Mouse (Mus musculus): ENCODE measurements around the gene Fam102a. TPM values are rescaled to one million over a fixed set of nuclear protein-coding genes. Genes with fewer than 3 reads are reported as not detected.

Gene Fam102a
- polyA plus RNA-seq, 1 experiment from 2014 or later = 12.3 TPM

- peaks cover 13% of the 10 kb centered on the region for H3K4me1 ChIP-seq
- peaks cover 11% of the 10 kb centered on the region for H3K9me3 ChIP-seq
- 70% methylated on average over 5 of the region's 5 CpGs for WGBS
- H3K36me3 ChIP-seq (replicated peaks) = peaks cover 3% of the 10 kb centered on the region; the same call in 1 of the 2 replicates
- H3K27ac ChIP-seq (replicated peaks) = 0 out of 2 replicates have a peak overlapping the region, but pooled peaks have one; percentile 41
- no peak for DNase-seq (ENCODE audit: low spot score)
- H3K4me3 ChIP-seq = no peak overlapping the region
- H3K27me3 ChIP-seq (replicated peaks; ENCODE audit: low read depth, poor library complexity, severe bottlenecking) = no peaks in the 10 kb centered on the region
Observed at GRCm38 (mm10) chr2:32501754-32502324, 33.3 kb upstream of the Fam102a start.

GRCm38 (mm10) chr2:32502843-32503242 is 32.3 kb upstream of the Fam102a start:
- H3K27ac ChIP-seq (replicated peaks) = 0 out of 2 replicates have a peak overlapping the region, but pooled peaks have one; percentile 44
- H3K36me3 ChIP-seq (replicated peaks) = peaks cover 3% of the 10 kb centered on the region; the same call in 1 of the 2 replicates
- peaks cover 11% of the 10 kb centered on the region for H3K9me3 ChIP-seq
- H3K4me1 ChIP-seq = peaks cover 23% of the 10 kb centered on the region
- DNase-seq (ENCODE audit: low spot score) = no peak
- no peaks in the 10 kb centered on the region for H3K27me3 ChIP-seq (replicated peaks; ENCODE audit: low read depth, poor library complexity, severe bottlenecking)
- WGBS = 90% methylated on average over 12 of the region's 12 CpGs
- H3K4me3 ChIP-seq = no peak overlapping the region

- Histone ChIP-seq H3K27ac (replicated peaks) (peak overlapping the region; percentile 44; the same call in 1 of the 2 replicates), H3K9me3 (peaks cover 8% of the 10 kb centered on the region), H3K36me3 (replicated peaks) (peaks cover 3% of the 10 kb centered on the region; the same call in 1 of the 2 replicates), H3K4me1 (peaks cover 29% of the 10 kb centered on the region), H3K4me3 (no peak overlapping the region), H3K27me3 (replicated peaks; ENCODE audit: low read depth, poor library complexity, severe bottlenecking) (no peaks in the 10 kb centered on the region)
- DNase-seq (ENCODE audit: low spot score) = no peak
- 58% methylated on average over 3 of the region's 3 CpGs for WGBS
Observed at GRCm38 (mm10) chr2:32503588-32503987, 31.5 kb upstream of the Fam102a start.

- peaks cover 47% of the 10 kb centered on the region for H3K4me1 ChIP-seq
- peaks cover 5% of the 10 kb centered on the region; the same call in 1 of the 2 replicates for H3K9me3 ChIP-seq
- DNase-seq (ENCODE audit: low spot score) = no peak
- H3K27ac ChIP-seq (replicated peaks) = no peak overlapping the region
- no peak overlapping the region for H3K4me3 ChIP-seq
- no peaks in the 10 kb centered on the region for H3K27me3 ChIP-seq (replicated peaks; ENCODE audit: low read depth, poor library complexity, severe bottlenecking)
- 95% methylated on average over 2 of the region's 2 CpGs for WGBS
- peaks cover 3% of the 10 kb centered on the region; the same call in 1 of the 2 replicates for H3K36me3 ChIP-seq (replicated peaks)
Observed at GRCm38 (mm10) chr2:32505536-32505935, 29.6 kb upstream of the Fam102a start.

- Histone ChIP-seq H3K36me3 (replicated peaks) (peaks cover 3% of the 10 kb centered on the region; the same call in 1 of the 2 replicates), H3K4me1 (peaks cover 43% of the 10 kb centered on the region), H3K27ac (replicated peaks) (0 out of 2 replicates have a peak overlapping the region, but pooled peaks have one; percentile 12), H3K4me3 (no peak overlapping the region), H3K9me3 (peaks cover 5% of the 10 kb centered on the region; the same call in 1 of the 2 replicates), H3K27me3 (replicated peaks; ENCODE audit: low read depth, poor library complexity, severe bottlenecking) (no peaks in the 10 kb centered on the region)
- 70% methylated on average over 22 of the region's 22 CpGs for WGBS
- DNase-seq (ENCODE audit: low spot score) = no peak
Observed at GRCm38 (mm10) chr2:32506673-32507668, 28.2 kb upstream of the Fam102a start.

GRCm38 (mm10) chr2:32507906-32508305 is 27.2 kb upstream of the Fam102a start:
- H3K9me3 ChIP-seq = peaks cover 5% of the 10 kb centered on the region; the same call in 1 of the 2 replicates
- WGBS = 75% methylated on average over 9 of the region's 9 CpGs
- no peaks in the 10 kb centered on the region for H3K27me3 ChIP-seq (replicated peaks; ENCODE audit: low read depth, poor library complexity, severe bottlenecking)
- DNase-seq (ENCODE audit: low spot score) = no peak
- no peak overlapping the region for H3K4me3 ChIP-seq
- peaks cover 3% of the 10 kb centered on the region; the same call in 1 of the 2 replicates for H3K36me3 ChIP-seq (replicated peaks)
- H3K27ac ChIP-seq (replicated peaks) = peak overlapping the region; percentile 59
- H3K4me1 ChIP-seq = peaks cover 42% of the 10 kb centered on the region

- Histone ChIP-seq H3K9me3 (peaks cover 5% of the 10 kb centered on the region; the same call in 1 of the 2 replicates), H3K4me3 (peak overlapping the region; percentile 32; the same call in 1 of the 2 replicates), H3K27me3 (replicated peaks; ENCODE audit: low read depth, poor library complexity, severe bottlenecking) (no peaks in the 10 kb centered on the region), H3K27ac (replicated peaks) (peak overlapping the region; percentile 89), H3K4me1 (peaks cover 41% of the 10 kb centered on the region), H3K36me3 (replicated peaks) (peaks cover 3% of the 10 kb centered on the region; the same call in 1 of the 2 replicates)
- WGBS = 23% methylated on average over 4 of the region's 4 CpGs
- DNase-seq (ENCODE audit: low spot score) = peak; percentile 82
Observed at GRCm38 (mm10) chr2:32509287-32509686, 25.8 kb upstream of the Fam102a start.

- peak overlapping the region; percentile 89 for H3K27ac ChIP-seq (replicated peaks)
- H3K27me3 ChIP-seq (replicated peaks; ENCODE audit: low read depth, poor library complexity, severe bottlenecking) = no peaks in the 10 kb centered on the region
- peaks cover 5% of the 10 kb centered on the region; the same call in 1 of the 2 replicates for H3K9me3 ChIP-seq
- H3K36me3 ChIP-seq (replicated peaks) = peaks cover 3% of the 10 kb centered on the region; the same call in 1 of the 2 replicates
- 36% methylated on average over 8 of the region's 8 CpGs for WGBS
- H3K4me1 ChIP-seq = peaks cover 47% of the 10 kb centered on the region
- peak; percentile 51 for DNase-seq (ENCODE audit: low spot score)
- H3K4me3 ChIP-seq = no peak overlapping the region
Observed at GRCm38 (mm10) chr2:32509896-32510295, 25.2 kb upstream of the Fam102a start.

- H3K27me3 ChIP-seq (replicated peaks; ENCODE audit: low read depth, poor library complexity, severe bottlenecking) = no peaks in the 10 kb centered on the region
Observed at GRCm38 (mm10) chr2:32512592-32512991, 22.5 kb upstream of the Fam102a start.

GRCm38 (mm10) chr2:32514335-32514734 is 20.8 kb upstream of the Fam102a start:
- Histone ChIP-seq H3K4me3 (no peak overlapping the region), H3K4me1 (peaks cover 22% of the 10 kb centered on the region), H3K36me3 (replicated peaks) (no peaks in the 10 kb centered on the region), H3K27ac (replicated peaks) (peak overlapping the region; percentile 63), H3K9me3 (no peaks in the 10 kb centered on the region), H3K27me3 (replicated peaks; ENCODE audit: low read depth, poor library complexity, severe bottlenecking) (no peaks in the 10 kb centered on the region)
- 34% methylated on average over 6 of the region's 6 CpGs for WGBS
- DNase-seq (ENCODE audit: low spot score) = no peak

More at GRCm38 (mm10) chr2:32512592-32512991, 22.5 kb upstream of the Fam102a start:
- DNase-seq (ENCODE audit: low spot score) = no peak
- WGBS = 83% methylated on average over 7 of the region's 7 CpGs
- H3K9me3 ChIP-seq = no peaks in the 10 kb centered on the region
- H3K4me3 ChIP-seq = no peak overlapping the region
- no peaks in the 10 kb centered on the region for H3K36me3 ChIP-seq (replicated peaks)
- H3K4me1 ChIP-seq = peaks cover 37% of the 10 kb centered on the region
- H3K27ac ChIP-seq (replicated peaks) = peak overlapping the region; percentile 21; the same call in 1 of the 2 replicates

- no peak for DNase-seq (ENCODE audit: low spot score)
- Histone ChIP-seq H3K36me3 (replicated peaks) (no peaks in the 10 kb centered on the region), H3K4me1 (peaks cover 15% of the 10 kb centered on the region), H3K4me3 (no peak overlapping the region), H3K27me3 (replicated peaks; ENCODE audit: low read depth, poor library complexity, severe bottlenecking) (no peaks in the 10 kb centered on the region), H3K9me3 (no peaks in the 10 kb centered on the region), H3K27ac (replicated peaks) (no peak overlapping the region)
- 90% methylated on average over 4 of the region's 4 CpGs for WGBS
Observed at GRCm38 (mm10) chr2:32517233-32517867, 17.8 kb upstream of the Fam102a start.

All from embryonic facial prominence, embryonic 10.5 days (tissue).